Mouse (Mus musculus) lung, embryonic 14.5 days (tissue): ENCODE measurements at regions not wholly inside any gene's neighbourhood (a gene's known extent, or its start where the extent isn't known, plus 50 kb on each side); places are given as distances from the start of the nearest gene placed in this dataset.

Experiments
- ATAC-seq: fragments of 200-750 bp; cut with Nextera tagmentation; 2 replicates; pipeline ENCODE4 v1.8.0; 2017; ENCODE audit warnings: mild to moderate bottlenecking, moderate TSS enrichment, moderate library complexity; ENCODE audit not compliant: insufficient read depth
- DNase-seq: peaks from one replicate; pipeline ENCODE4 v3.0.0-alpha.2; 2015
- H3K27ac ChIP-seq: fragments of 300-500 bp; sonication (generic); 2 replicates; pipeline ENCODE4 v1.5.1; 2014; ENCODE audit warnings: low read depth, mild to moderate bottlenecking, moderate library complexity
- H3K27me3 ChIP-seq: fragments of 300-500 bp; sonication (generic); 2 replicates; pipeline ENCODE4 v1.6.1; 2014; ENCODE audit warnings: low read length, control low read depth; ENCODE audit not compliant: insufficient read depth
- H3K36me3 ChIP-seq: fragments of 300-500 bp; sonication (generic); 2 replicates; pipeline ENCODE4 v1.6.1; 2014; ENCODE audit warnings: control low read depth; ENCODE audit not compliant: insufficient read depth
- H3K4me1 ChIP-seq: fragments of 300-500 bp; sonication (generic); 2 replicates; pipeline ENCODE4 v1.6.1; 2014; ENCODE audit warnings: antibody characterized with exemption, control low read depth; ENCODE audit not compliant: insufficient read depth
- H3K4me2 ChIP-seq: fragments of 300-500 bp; sonication (generic); 2 replicates; pipeline ENCODE4 v1.6.1; 2014; ENCODE audit warnings: mild to moderate bottlenecking
- H3K4me3 ChIP-seq: fragments of 300-500 bp; sonication (generic); 2 replicates; pipeline ENCODE4 v1.5.1; 2014; ENCODE audit warnings: low read depth, low read length
- H3K9ac ChIP-seq: fragments of 300-500 bp; sonication (generic); 2 replicates; pipeline ENCODE4 v1.6.1; 2014
- H3K9me3 ChIP-seq: fragments of 300-500 bp; sonication (generic); 2 replicates; pipeline ENCODE4 v1.6.1; 2016; ENCODE audit warnings: low read depth, low read length, control low read depth
- CTCF ChIP-seq: IDR thresholded peaks from 2 replicates; pipeline ENCODE4 v1.5.1; 2016; ENCODE audit warnings: antibody characterized with exemption, low read depth
- WGBS: fragments of 180-500 bp; shearing (Covaris S2); extraction: QIAGEN DNeasy Blood & Tissue Kit; methylation state at CpG from one replicate; pipeline ENCODE4 v1.1.7; 2014; 5-methylcytosine and 5-hydroxymethylcytosine counted together

GRCm38 (mm10) chr2:9564487-9565043 is 316.5 kb upstream of the 4930412O13Rik start:
- 38% methylated on average over 6 of the region's 6 CpGs for WGBS

GRCm38 (mm10) chr2:9569220-9569619 is 311.8 kb upstream of the 4930412O13Rik start:
- no peak for TF ChIP-seq CTCF
- H3K36me3 ChIP-seq = no peaks in the 10 kb centered on the region
- no peak for DNase-seq
- no peak overlapping the region for H3K9ac ChIP-seq
- H3K4me3 ChIP-seq = no peak overlapping the region
- no peak for ATAC-seq
- no peak overlapping the region for H3K27ac ChIP-seq
- WGBS = 81% methylated on average over 4 of the region's 4 CpGs
- no peak overlapping the region for H3K4me2 ChIP-seq
- no peaks in the 10 kb centered on the region for H3K9me3 ChIP-seq
- no peaks in the 10 kb centered on the region for H3K27me3 ChIP-seq
- no peaks in the 10 kb centered on the region; the same call in 1 of the 2 replicates for H3K4me1 ChIP-seq

More at GRCm38 (mm10) chr2:9564487-9565043, 316.5 kb upstream of the 4930412O13Rik start:
- no peak overlapping the region for H3K27ac ChIP-seq
- no peak overlapping the region for H3K4me2 ChIP-seq
- ATAC-seq = no peak
- H3K9me3 ChIP-seq = no peaks in the 10 kb centered on the region
- H3K4me3 ChIP-seq = no peak overlapping the region
- H3K36me3 ChIP-seq = no peaks in the 10 kb centered on the region
- no peaks in the 10 kb centered on the region for H3K4me1 ChIP-seq
- no peak for TF ChIP-seq CTCF
- H3K9ac ChIP-seq = no peak overlapping the region
- no peaks in the 10 kb centered on the region for H3K27me3 ChIP-seq
- DNase-seq = no peak

GRCm38 (mm10) chr2:9574196-9574595 is 306.9 kb upstream of the 4930412O13Rik start:
- Histone ChIP-seq H3K4me3 (no peak overlapping the region), H3K4me2 (no peak overlapping the region), H3K36me3 (no peaks in the 10 kb centered on the region), H3K27me3 (no peaks in the 10 kb centered on the region), H3K27ac (no peak overlapping the region), H3K9ac (no peak overlapping the region), H3K9me3 (no peaks in the 10 kb centered on the region), H3K4me1 (no peaks in the 10 kb centered on the region; the same call in 1 of the 2 replicates)
- DNase-seq (peak; percentile 12), ATAC-seq (peak; percentile 60; the same call in 1 of the 2 replicates)
- TF ChIP-seq CTCF = no peak
- 42% methylated on average over 6 of the region's 6 CpGs for WGBS

- peak; percentile 22 for DNase-seq
- ATAC-seq = peak; percentile 49; the same call in 1 of the 2 replicates
- no peak overlapping the region for H3K4me3 ChIP-seq
- H3K36me3 ChIP-seq = no peaks in the 10 kb centered on the region
- no peak overlapping the region for H3K27ac ChIP-seq
- no peak for TF ChIP-seq CTCF
- H3K9ac ChIP-seq = no peak overlapping the region
- 69% methylated on average over 5 of the region's 5 CpGs for WGBS
- H3K4me2 ChIP-seq = no peak overlapping the region
- H3K27me3 ChIP-seq = no peaks in the 10 kb centered on the region
- H3K9me3 ChIP-seq = no peaks in the 10 kb centered on the region
- H3K4me1 ChIP-seq = no peaks in the 10 kb centered on the region; the same call in 1 of the 2 replicates
Measured at GRCm38 (mm10) chr2:9574651-9575050, 306.4 kb upstream of the 4930412O13Rik start.

- no peak for ATAC-seq
- 75% methylated on average over 4 of the region's 4 CpGs for WGBS
- no peaks in the 10 kb centered on the region; the same call in 1 of the 2 replicates for H3K4me1 ChIP-seq
Measured at GRCm38 (mm10) chr2:9577868-9578267, 303.2 kb upstream of the 4930412O13Rik start.

GRCm38 (mm10) chr2:9587389-9587788 is 293.7 kb upstream of the 4930412O13Rik start:
- Histone ChIP-seq H3K27me3 (no peaks in the 10 kb centered on the region), H3K4me2 (no peak overlapping the region), H3K9me3 (no peaks in the 10 kb centered on the region), H3K9ac (no peak overlapping the region), H3K36me3 (no peaks in the 10 kb centered on the region), H3K27ac (no peak overlapping the region), H3K4me1 (no peaks in the 10 kb centered on the region), H3K4me3 (no peak overlapping the region)
- ATAC-seq (no peak), DNase-seq (no peak)
- no peak for TF ChIP-seq CTCF
- WGBS = 79% methylated on average over 3 of the region's 3 CpGs

More at GRCm38 (mm10) chr2:9577868-9578267, 303.2 kb upstream of the 4930412O13Rik start:
- no peak for TF ChIP-seq CTCF
- Histone ChIP-seq H3K36me3 (no peaks in the 10 kb centered on the region), H3K27ac (no peak overlapping the region), H3K9me3 (no peaks in the 10 kb centered on the region), H3K4me2 (no peak overlapping the region), H3K4me3 (no peak overlapping the region), H3K27me3 (no peaks in the 10 kb centered on the region), H3K9ac (no peak overlapping the region)
- DNase-seq = no peak

GRCm38 (mm10) chr2:9589200-9589599 is 291.9 kb upstream of the 4930412O13Rik start:
- DNase-seq (no peak), ATAC-seq (no peak)
- Histone ChIP-seq H3K4me2 (no peak overlapping the region), H3K4me1 (no peaks in the 10 kb centered on the region), H3K9ac (no peak overlapping the region), H3K36me3 (no peaks in the 10 kb centered on the region), H3K27ac (no peak overlapping the region), H3K27me3 (no peaks in the 10 kb centered on the region), H3K4me3 (no peak overlapping the region), H3K9me3 (no peaks in the 10 kb centered on the region)
- no peak for TF ChIP-seq CTCF
